Mouse (Mus musculus) layer of hippocampus, adult 18-20 months (tissue): ENCODE measurements around the gene Smarcc2. TPM values are rescaled to one million over a fixed set of nuclear protein-coding genes. Genes with fewer than 3 reads are reported as not detected.
A peak's percentile ranks its signal among the peaks of the same experiment; 100 is the strongest.
"Not testable (repeated sequence)": the region's sequence is repeated elsewhere in the genome, so short reads cannot be mapped to it uniquely, and the experiment has no call there.

Experiments used
- DNase-seq, 2 experiments: peaks; one replicate each; pipeline ENCODE4 v3.0.0; 2022; ENCODE audit warnings: low spot score in 2 of 2
- total RNA-seq, 2 experiments: library from RNA; stranded (reverse); gene quantifications; 2 replicates each; pipeline ENCODE4 v1.2.3; 2021

The Smarcc2 gene
- total RNA-seq, 2 experiments from 2014 or later, result 242 to 261 TPM

GRCm38 (mm10) chr10:128492633-128493311, 33.7 kb downstream of the Smarcc2 start:
- peak in 1 of 2 experiments; percentile 57 for DNase-seq

GRCm38 (mm10) chr10:128493319-128493694, 34.3 kb downstream of the Smarcc2 start:
- no peak for DNase-seq

- DNase-seq, result peak; percentile 94 to 99
Measured at GRCm38 (mm10) chr10:128493695-128494666, 34.9 kb downstream of the Smarcc2 start, which contains the start of gene Myl6. Gene Myl6 (minus strand): TSS chr10:128494145.

GRCm38 (mm10) chr10:128494667-128495245, 35.7 kb downstream of the Smarcc2 start:
- no peak for DNase-seq

GRCm38 (mm10) chr10:128495270-128495669, 36.2 kb downstream of the Smarcc2 start:
- DNase-seq, result no peak

- no peak for DNase-seq
Measured at GRCm38 (mm10) chr10:128495903-128496302, 36.9 kb downstream of the Smarcc2 start.

GRCm38 (mm10) chr10:128496509-128497077, 37.5 kb downstream of the Smarcc2 start:
- DNase-seq, result no peak

GRCm38 (mm10) chr10:128497134-128497737, 38.2 kb downstream of the Smarcc2 start:
- DNase-seq, result no peak

GRCm38 (mm10) chr10:128498590-128498989, 39.5 kb downstream of the Smarcc2 start, which contains the start of gene Myl6b:
Gene Myl6b (minus strand): TSS chr10:128498685.
- peak; percentile 93 to 97 for DNase-seq

- peak in 1 of 2 experiments; percentile 71 for DNase-seq
Measured at GRCm38 (mm10) chr10:128499116-128499671, 40.1 kb downstream of the Smarcc2 start.

GRCm38 (mm10) chr10:128502341-128502740, 43.3 kb downstream of the Smarcc2 start:
- DNase-seq, result no peak

- DNase-seq, result no peak
Measured at GRCm38 (mm10) chr10:128503532-128503931, 44.5 kb downstream of the Smarcc2 start.

GRCm38 (mm10) chr10:128504012-128504411, 45.0 kb downstream of the Smarcc2 start:
- DNase-seq, result no peak

- DNase-seq, result no peak
Measured at GRCm38 (mm10) chr10:128504641-128505370, 45.8 kb downstream of the Smarcc2 start.

GRCm38 (mm10) chr10:128505371-128505667, 46.3 kb downstream of the Smarcc2 start:
- DNase-seq, result not testable (repeated sequence)

GRCm38 (mm10) chr10:128505974-128506373, 46.9 kb downstream of the Smarcc2 start:
- DNase-seq, result no peak

- no peak for DNase-seq
Measured at GRCm38 (mm10) chr10:128508260-128508659, 49.2 kb downstream of the Smarcc2 start.

- no peak for DNase-seq
Measured at GRCm38 (mm10) chr10:128509203-128509602, 50.2 kb downstream of the Smarcc2 start.

GRCm38 (mm10) chr10:128509831-128510230, 50.8 kb downstream of the Smarcc2 start:
- DNase-seq, result no peak

GRCm38 (mm10) chr10:128510301-128510700, 51.3 kb downstream of the Smarcc2 start:
- DNase-seq, result no peak
